Mouse (Mus musculus) liver, embryonic 13.5 days (tissue): ENCODE measurements at regions not wholly inside any gene's neighbourhood (a gene's known extent, or its start where the extent isn't known, plus 50 kb on each side); places are given as distances from the start of the nearest gene placed in this dataset.

ENCODE experiments used
- ATAC-seq: fragments of 200-750 bp; cut with Nextera tagmentation; 2 replicates; pipeline ENCODE4 v1.8.0; 2017; ENCODE audit warnings: low read depth, mild to moderate bottlenecking, moderate number of reproducible peaks, moderate library complexity
- DNase-seq: peaks from one replicate; pipeline ENCODE4 v3.0.0; 2022
- H3K27ac ChIP-seq: fragments of 300-500 bp; sonication (generic); 2 replicates; pipeline ENCODE4 v1.5.1; 2015; ENCODE audit warnings: moderate library complexity, mild to moderate bottlenecking, inconsistent platforms
- H3K27me3 ChIP-seq: fragments of 300-500 bp; sonication (generic); 2 replicates; pipeline ENCODE4 v1.6.1; 2015; ENCODE audit warnings: mild to moderate bottlenecking, inconsistent platforms
- H3K36me3 ChIP-seq: fragments of 300-500 bp; sonication (generic); 2 replicates; pipeline ENCODE4 v1.6.1; 2015; ENCODE audit warnings: mild to moderate bottlenecking, inconsistent platforms
- H3K4me1 ChIP-seq: fragments of 300-500 bp; sonication (generic); replicated peaks from 2 replicates; pipeline ENCODE4 v1.6.1; 2015; ENCODE audit warnings: inconsistent platforms
- H3K4me2 ChIP-seq: fragments of 300-500 bp; sonication (generic); 2 replicates; pipeline ENCODE4 v1.6.1; 2015; ENCODE audit warnings: inconsistent platforms, mild to moderate bottlenecking, moderate library complexity
- H3K4me3 ChIP-seq: fragments of 300-500 bp; sonication (generic); replicated peaks from 2 replicates; pipeline ENCODE4 v1.5.1; 2015; ENCODE audit warnings: mild to moderate bottlenecking, inconsistent platforms
- H3K9ac ChIP-seq: fragments of 300-500 bp; sonication (generic); 2 replicates; pipeline ENCODE4 v1.6.1; 2015; ENCODE audit warnings: mild to moderate bottlenecking, inconsistent platforms
- H3K9me3 ChIP-seq: fragments of 300-500 bp; sonication (generic); replicated peaks from 2 replicates; pipeline ENCODE4 v1.6.1; 2016; ENCODE audit warnings: inconsistent platforms
- WGBS: fragments of 180-500 bp; shearing (Covaris S2); methylation state at CpG from one replicate; pipeline ENCODE4 v1.1.7; 2015; ENCODE audit not compliant: insufficient replicate concordance; 5-methylcytosine and 5-hydroxymethylcytosine counted together

GRCm38 (mm10) chr8:41753481-41753880 is 336.6 kb upstream of the Frg1 start:
- Histone ChIP-seq H3K4me3 (no peak overlapping the region), H3K4me2 (no peak overlapping the region), H3K27ac (no peak overlapping the region), H3K4me1 (no peaks in the 10 kb centered on the region), H3K9me3 (no peaks in the 10 kb centered on the region), H3K27me3 (no peaks in the 10 kb centered on the region), H3K36me3 (no peaks in the 10 kb centered on the region), H3K9ac (no peak overlapping the region)
- WGBS, result 67% methylated on average over 1 of the region's 1 CpGs
- DNase-seq, result no peak
- ATAC-seq, result no peak

GRCm38 (mm10) chr8:41752641-41753040 is 335.8 kb upstream of the Frg1 start:
- 39% methylated on average over 2 of the region's 2 CpGs for WGBS
- no peaks in the 10 kb centered on the region for H3K36me3 ChIP-seq

GRCm38 (mm10) chr8:41747024-41747423 is 330.1 kb upstream of the Frg1 start:
- ATAC-seq (no peak), DNase-seq (no peak)
- Histone ChIP-seq H3K27ac (no peak overlapping the region), H3K4me2 (no peak overlapping the region), H3K4me1 (no peaks in the 10 kb centered on the region), H3K9ac (no peak overlapping the region), H3K4me3 (no peak overlapping the region), H3K27me3 (no peaks in the 10 kb centered on the region), H3K9me3 (no peaks in the 10 kb centered on the region), H3K36me3 (no peaks in the 10 kb centered on the region)
- 72% methylated on average over 6 of the region's 6 CpGs for WGBS

More at GRCm38 (mm10) chr8:41752641-41753040, 335.8 kb upstream of the Frg1 start:
- Histone ChIP-seq H3K9ac (no peak overlapping the region), H3K27me3 (no peaks in the 10 kb centered on the region), H3K27ac (no peak overlapping the region), H3K9me3 (no peaks in the 10 kb centered on the region), H3K4me3 (no peak overlapping the region), H3K4me2 (no peak overlapping the region), H3K4me1 (no peaks in the 10 kb centered on the region)
- ATAC-seq (no peak), DNase-seq (no peak)

GRCm38 (mm10) chr8:41742796-41743670 is 326.2 kb upstream of the Frg1 start:
- no peak for DNase-seq

GRCm38 (mm10) chr8:41717002-41717401 is 300.1 kb upstream of the Frg1 start:
- Histone ChIP-seq H3K9me3 (no peaks in the 10 kb centered on the region), H3K36me3 (no peaks in the 10 kb centered on the region), H3K27me3 (no peaks in the 10 kb centered on the region), H3K4me2 (no peak overlapping the region), H3K9ac (no peak overlapping the region), H3K4me3 (no peak overlapping the region), H3K4me1 (no peaks in the 10 kb centered on the region), H3K27ac (no peak overlapping the region)
- no peak for DNase-seq
- ATAC-seq, result no peak
- 69% methylated on average over 3 of the region's 3 CpGs for WGBS

More at GRCm38 (mm10) chr8:41742796-41743670, 326.2 kb upstream of the Frg1 start:
- Histone ChIP-seq H3K9ac (no peak overlapping the region), H3K4me2 (no peak overlapping the region), H3K27ac (no peak overlapping the region), H3K36me3 (no peaks in the 10 kb centered on the region), H3K9me3 (no peaks in the 10 kb centered on the region), H3K4me3 (no peak overlapping the region), H3K27me3 (no peaks in the 10 kb centered on the region), H3K4me1 (no peaks in the 10 kb centered on the region)
- no peak for ATAC-seq
- WGBS, result 63% methylated on average over 11 of the region's 11 CpGs

- 48% methylated on average over 4 of the region's 4 CpGs for WGBS
- H3K36me3 ChIP-seq, result no peaks in the 10 kb centered on the region
- H3K27me3 ChIP-seq, result no peaks in the 10 kb centered on the region
- no peak overlapping the region for H3K4me2 ChIP-seq
- no peak overlapping the region for H3K9ac ChIP-seq
- H3K4me3 ChIP-seq, result no peak overlapping the region
- H3K9me3 ChIP-seq, result no peaks in the 10 kb centered on the region
- DNase-seq (no peak), ATAC-seq (no peak)
- H3K4me1 ChIP-seq, result no peaks in the 10 kb centered on the region
- no peak overlapping the region for H3K27ac ChIP-seq
Measured at GRCm38 (mm10) chr8:41713634-41714330, 296.9 kb upstream of the Frg1 start.

- H3K4me2 ChIP-seq, result no peak overlapping the region
- no peaks in the 10 kb centered on the region for H3K9me3 ChIP-seq
- H3K27ac ChIP-seq, result no peak overlapping the region
- no peak overlapping the region for H3K4me3 ChIP-seq
- 63% methylated on average over 9 of the region's 9 CpGs for WGBS
- no peaks in the 10 kb centered on the region for H3K4me1 ChIP-seq
- H3K9ac ChIP-seq, result no peak overlapping the region
- ATAC-seq (no peak), DNase-seq (no peak)
- no peaks in the 10 kb centered on the region for H3K27me3 ChIP-seq
- H3K36me3 ChIP-seq, result no peaks in the 10 kb centered on the region
Measured at GRCm38 (mm10) chr8:41703927-41704924, 287.4 kb upstream of the Frg1 start.
